Mouse (Mus musculus) kidney, embryonic 15.5 days (tissue): ENCODE results near the gene Alk. TPM values are rescaled to one million over a fixed set of nuclear protein-coding genes. Genes with fewer than 3 reads are reported as not detected.
A peak's percentile ranks its signal among the peaks of the same experiment; 100 is the strongest.

Experiments used
- ATAC-seq: fragments of 200-750 bp; cut with Nextera tagmentation; replicated peaks from 2 replicates; pipeline ENCODE4 v1.8.0; 2017; ENCODE audit warnings: moderate TSS enrichment; ENCODE audit not compliant: low FRiP score
- H3K27ac ChIP-seq: fragments of 300-500 bp; sonication (generic); 2 replicates; pipeline ENCODE4 v1.5.1; 2015; ENCODE audit warnings: mild to moderate bottlenecking, inconsistent platforms
- H3K27me3 ChIP-seq: fragments of 300-500 bp; sonication (generic); 2 replicates; pipeline ENCODE4 v1.6.1; 2015; ENCODE audit warnings: inconsistent platforms
- H3K36me3 ChIP-seq: fragments of 300-500 bp; sonication (generic); 2 replicates; pipeline ENCODE4 v1.6.1; 2015; ENCODE audit warnings: inconsistent platforms
- H3K4me1 ChIP-seq: fragments of 300-500 bp; sonication (generic); 2 replicates; pipeline ENCODE4 v1.6.1; 2015; ENCODE audit warnings: inconsistent platforms
- H3K4me2 ChIP-seq: fragments of 300-500 bp; sonication (generic); 2 replicates; pipeline ENCODE4 v1.6.1; 2015; ENCODE audit warnings: moderate library complexity, mild to moderate bottlenecking, inconsistent platforms
- H3K4me3 ChIP-seq: fragments of 300-500 bp; sonication (generic); replicated peaks from 2 replicates; pipeline ENCODE4 v1.5.1; 2015; ENCODE audit warnings: mild to moderate bottlenecking, inconsistent platforms
- H3K9ac ChIP-seq: fragments of 300-500 bp; sonication (generic); 2 replicates; pipeline ENCODE4 v1.6.1; 2015; ENCODE audit warnings: mild to moderate bottlenecking, inconsistent platforms
- H3K9me3 ChIP-seq: fragments of 300-500 bp; sonication (generic); replicated peaks from 2 replicates; pipeline ENCODE4 v1.6.1; 2016; ENCODE audit warnings: inconsistent platforms
- WGBS: fragments of 180-500 bp; shearing (Covaris S2); methylation state at CpG from one replicate; pipeline ENCODE4 v1.1.7; 2015; ENCODE audit warnings: mixed read lengths; 5-methylcytosine and 5-hydroxymethylcytosine counted together
- polyA plus RNA-seq: library from polyadenylated mRNA; unstranded; fragments of >200 nt; fragmentation: Nextera tagmentation; extraction: Ambion mirVana; gene quantifications from 2 replicates; pipeline ENCODE4 v1.2.1, GENCODE M21; 2015

Gene Alk
- polyA plus RNA-seq: 0.23 and 0.51 TPM in 2 replicates

- WGBS: under 1% methylated on average over 32 of the region's 32 CpGs
- H3K4me1 ChIP-seq: peaks cover 22% of the 10 kb centered on the region
- ATAC-seq: peak; percentile 95
- H3K4me3 ChIP-seq: peak within 1 kb of the TSS; percentile 52
- H3K27ac ChIP-seq: no peak within 1 kb of the TSS
- H3K9me3 ChIP-seq: no peaks in the 10 kb centered on the region
- H3K4me2 ChIP-seq: peak within 1 kb of the TSS; percentile 95
- H3K36me3 ChIP-seq: no peaks in the 10 kb centered on the region
- H3K9ac ChIP-seq: no peak within 1 kb of the TSS
- H3K27me3 ChIP-seq: peaks cover 44% of the 10 kb centered on the region
These were observed at the start of gene Alk for GRCm38 (mm10) chr17:72604610-72604980. Gene Alk, minus strand, starts transcription at chr17:72604627.

GRCm38 (mm10) chr17:72652801-72653200, 48.4 kb upstream of the Alk start:
- Histone ChIP-seq H3K4me2 (no peak overlapping the region), H3K9ac (no peak overlapping the region), H3K36me3 (no peaks in the 10 kb centered on the region), H3K4me3 (no peak overlapping the region), H3K4me1 (no peaks in the 10 kb centered on the region), H3K9me3 (no peaks in the 10 kb centered on the region), H3K27me3 (no peaks in the 10 kb centered on the region), H3K27ac (no peak overlapping the region)
- 81% methylated on average over 1 of the region's 1 CpGs for WGBS
- ATAC-seq: no peak

- Histone ChIP-seq H3K36me3 (no peaks in the 10 kb centered on the region), H3K4me1 (no peaks in the 10 kb centered on the region), H3K9me3 (no peaks in the 10 kb centered on the region), H3K4me2 (no peak overlapping the region), H3K27me3 (no peaks in the 10 kb centered on the region), H3K4me3 (no peak overlapping the region), H3K9ac (no peak overlapping the region), H3K27ac (no peak overlapping the region)
- 67% methylated on average over 6 of the region's 6 CpGs for WGBS
- no peak for ATAC-seq
These were observed 44.3 kb upstream of the Alk start for GRCm38 (mm10) chr17:72648607-72649217.

GRCm38 (mm10) chr17:72646167-72646566, 41.7 kb upstream of the Alk start:
- ATAC-seq: no peak
- no peak overlapping the region for H3K4me2 ChIP-seq

GRCm38 (mm10) chr17:72640095-72640494, 35.7 kb upstream of the Alk start:
- no peaks in the 10 kb centered on the region for H3K4me1 ChIP-seq
- no peak overlapping the region for H3K4me3 ChIP-seq
- H3K27me3 ChIP-seq: no peaks in the 10 kb centered on the region
- no peak overlapping the region for H3K4me2 ChIP-seq
- no peaks in the 10 kb centered on the region for H3K9me3 ChIP-seq
- no peak overlapping the region for H3K27ac ChIP-seq
- no peak for ATAC-seq
- no peaks in the 10 kb centered on the region for H3K36me3 ChIP-seq
- H3K9ac ChIP-seq: no peak overlapping the region
- 65% methylated on average over 4 of the region's 4 CpGs for WGBS

More at GRCm38 (mm10) chr17:72646167-72646566, 41.7 kb upstream of the Alk start:
- no peak overlapping the region for H3K27ac ChIP-seq
- no peak overlapping the region for H3K4me3 ChIP-seq
- H3K4me1 ChIP-seq: no peaks in the 10 kb centered on the region
- H3K27me3 ChIP-seq: no peaks in the 10 kb centered on the region
- H3K9ac ChIP-seq: no peak overlapping the region
- no peaks in the 10 kb centered on the region for H3K36me3 ChIP-seq
- no peaks in the 10 kb centered on the region for H3K9me3 ChIP-seq
- WGBS: 76% methylated on average over 5 of the region's 5 CpGs

GRCm38 (mm10) chr17:72639400-72639799, 35.0 kb upstream of the Alk start:
- Histone ChIP-seq H3K27ac (no peak overlapping the region), H3K36me3 (no peaks in the 10 kb centered on the region), H3K9ac (no peak overlapping the region), H3K4me1 (no peaks in the 10 kb centered on the region), H3K9me3 (no peaks in the 10 kb centered on the region), H3K27me3 (no peaks in the 10 kb centered on the region), H3K4me3 (no peak overlapping the region), H3K4me2 (no peak overlapping the region)
- ATAC-seq: no peak
- 55% methylated on average over 7 of the region's 7 CpGs for WGBS

- H3K4me3 ChIP-seq: no peak overlapping the region
- H3K9me3 ChIP-seq: no peaks in the 10 kb centered on the region
- no peak overlapping the region for H3K27ac ChIP-seq
- H3K36me3 ChIP-seq: no peaks in the 10 kb centered on the region
- no peak for ATAC-seq
- 10% methylated on average over 4 of the region's 4 CpGs for WGBS
- peaks cover 39% of the 10 kb centered on the region for H3K27me3 ChIP-seq
- H3K9ac ChIP-seq: no peak overlapping the region
- H3K4me2 ChIP-seq: no peak overlapping the region
- H3K4me1 ChIP-seq: peaks cover 22% of the 10 kb centered on the region
These were observed 1.8 kb upstream of the Alk start for GRCm38 (mm10) chr17:72606251-72606650.

- ATAC-seq: peak; percentile 52
- H3K9ac ChIP-seq: no peak overlapping the region
- no peak overlapping the region for H3K27ac ChIP-seq
- H3K36me3 ChIP-seq: no peaks in the 10 kb centered on the region
- H3K4me3 ChIP-seq: peak overlapping the region; percentile 52
- peaks cover 22% of the 10 kb centered on the region for H3K4me1 ChIP-seq
- H3K27me3 ChIP-seq: peaks cover 44% of the 10 kb centered on the region
- no peaks in the 10 kb centered on the region for H3K9me3 ChIP-seq
- WGBS: 2% methylated on average over 51 of the region's 51 CpGs
- H3K4me2 ChIP-seq: peak overlapping the region; percentile 95
These were observed 379 bp downstream of the Alk start for GRCm38 (mm10) chr17:72603886-72604609.

GRCm38 (mm10) chr17:72603118-72603885, 1.1 kb downstream of the Alk start:
- ATAC-seq: peak; percentile 83
- Histone ChIP-seq H3K4me2 (peak overlapping the region; percentile 95), H3K4me3 (peak overlapping the region; percentile 52), H3K36me3 (no peaks in the 10 kb centered on the region), H3K9ac (no peak overlapping the region), H3K4me1 (peaks cover 22% of the 10 kb centered on the region), H3K27me3 (peaks cover 44% of the 10 kb centered on the region), H3K27ac (no peak overlapping the region), H3K9me3 (no peaks in the 10 kb centered on the region)
- under 1% methylated on average over 40 of the region's 40 CpGs for WGBS

GRCm38 (mm10) chr17:72600806-72601205, 3.6 kb downstream of the Alk start:
- Histone ChIP-seq H3K4me1 (peaks cover 22% of the 10 kb centered on the region), H3K4me3 (no peak overlapping the region), H3K27me3 (peaks cover 44% of the 10 kb centered on the region), H3K9me3 (no peaks in the 10 kb centered on the region), H3K4me2 (no peak overlapping the region), H3K27ac (no peak overlapping the region), H3K36me3 (no peaks in the 10 kb centered on the region), H3K9ac (no peak overlapping the region)
- ATAC-seq: no peak
- WGBS: 91% methylated on average over 5 of the region's 5 CpGs

GRCm38 (mm10) chr17:72587671-72588070, 16.8 kb downstream of the Alk start:
- H3K9me3 ChIP-seq: no peaks in the 10 kb centered on the region
- no peak overlapping the region for H3K27ac ChIP-seq
- H3K36me3 ChIP-seq: no peaks in the 10 kb centered on the region
- no peaks in the 10 kb centered on the region for H3K4me1 ChIP-seq
- no peak overlapping the region for H3K4me2 ChIP-seq
- no peak overlapping the region for H3K4me3 ChIP-seq
- H3K27me3 ChIP-seq: no peaks in the 10 kb centered on the region
- WGBS: 68% methylated on average over 3 of the region's 3 CpGs
- no peak for ATAC-seq
- no peak overlapping the region for H3K9ac ChIP-seq

GRCm38 (mm10) chr17:72580142-72580541, 24.3 kb downstream of the Alk start:
- WGBS: 80% methylated on average over 4 of the region's 4 CpGs
- Histone ChIP-seq H3K27me3 (no peaks in the 10 kb centered on the region), H3K36me3 (no peaks in the 10 kb centered on the region), H3K4me1 (no peaks in the 10 kb centered on the region), H3K4me3 (no peak overlapping the region), H3K9me3 (no peaks in the 10 kb centered on the region), H3K9ac (no peak overlapping the region), H3K27ac (no peak overlapping the region), H3K4me2 (no peak overlapping the region)
- no peak for ATAC-seq
